Mouse (Mus musculus) forebrain, embryonic 10.5 days (tissue): ENCODE measurements around the gene Mbtps2. TPM values are rescaled to one million over a fixed set of nuclear protein-coding genes. Genes with fewer than 3 reads are reported as not detected.

Experiments
- DNase-seq: peaks from one replicate; pipeline ENCODE4 v3.0.0-alpha.2; 2017; ENCODE audit warnings: low spot score; ENCODE audit errors: extremely low spot score
- H3K27ac ChIP-seq: fragments of 300-500 bp; sonication (generic); 2 replicates; pipeline ENCODE4 v1.5.1; 2016; ENCODE audit warnings: mild to moderate bottlenecking
- H3K27me3 ChIP-seq: fragments of 300-500 bp; sonication (generic); 2 replicates; pipeline ENCODE4 v1.6.1; 2016; ENCODE audit warnings: mild to moderate bottlenecking; ENCODE audit not compliant: poor library complexity, severe bottlenecking
- H3K36me3 ChIP-seq: fragments of 300-500 bp; sonication (generic); replicated peaks from 2 replicates; pipeline ENCODE4 v1.6.1; 2016; ENCODE audit warnings: mild to moderate bottlenecking, moderate library complexity
- H3K4me1 ChIP-seq: fragments of 300-500 bp; sonication (generic); 2 replicates; pipeline ENCODE4 v1.6.1; 2016
- H3K4me3 ChIP-seq: fragments of 300-500 bp; sonication (generic); 2 replicates; pipeline ENCODE4 v1.5.1; 2016; ENCODE audit warnings: mild to moderate bottlenecking, moderate library complexity
- H3K9me3 ChIP-seq: fragments of 300-500 bp; sonication (generic); 2 replicates; pipeline ENCODE4 v1.6.1; 2016; ENCODE audit warnings: mild to moderate bottlenecking, moderate library complexity
- WGBS: fragments of 180-500 bp; shearing (Covaris S2); methylation state at CpG from one replicate; pipeline ENCODE4 v1.1.7; 2016; 5-methylcytosine and 5-hydroxymethylcytosine counted together
- polyA plus RNA-seq: library from polyadenylated mRNA; unstranded; fragments of >200 nt; fragmentation: Nextera tagmentation; extraction: Ambion mirVana; gene quantifications from 2 replicates; pipeline ENCODE4 v1.2.1, GENCODE M21; 2016

Mbtps2 gene
- polyA plus RNA-seq, 1 experiment from 2014 or later = 23.3 TPM

- no peak for DNase-seq
- H3K27ac ChIP-seq = no peak overlapping the region
- H3K4me3 ChIP-seq = no peak overlapping the region
- WGBS = 90% methylated on average over 6 of the region's 6 CpGs
- H3K36me3 ChIP-seq = peaks cover 5% of the 10 kb centered on the region
- peaks cover 25% of the 10 kb centered on the region for H3K4me1 ChIP-seq
- no peaks in the 10 kb centered on the region for H3K9me3 ChIP-seq
- H3K27me3 ChIP-seq = peaks cover 5% of the 10 kb centered on the region; the same call in 1 of the 2 replicates
These were observed 2.6 kb downstream of the Mbtps2 start for GRCm38 (mm10) chrX:157595927-157596326.

DNA sequence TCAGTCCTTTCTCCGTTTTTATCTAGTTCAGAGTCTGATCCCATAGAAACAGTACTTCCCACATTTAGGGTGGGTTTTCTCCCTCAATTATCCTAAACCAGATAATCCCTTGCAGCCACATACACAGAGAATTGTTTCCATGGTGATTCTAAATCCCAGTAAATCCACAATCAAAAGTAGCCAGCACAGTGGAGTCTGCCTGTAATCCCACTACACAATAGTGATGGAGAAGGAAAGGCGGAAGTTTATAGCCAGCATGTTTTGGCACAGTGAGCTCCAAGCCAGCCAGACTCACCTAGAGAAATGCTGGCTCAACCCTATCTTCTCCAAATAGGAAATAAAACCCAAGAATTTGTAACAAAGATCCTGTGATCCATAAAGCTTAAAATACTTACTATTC, 3.9 kb downstream of the Mbtps2 start:
- Histone ChIP-seq H3K4me3 (no peak overlapping the region), H3K9me3 (no peaks in the 10 kb centered on the region), H3K36me3 (peaks cover 18% of the 10 kb centered on the region), H3K27ac (no peak overlapping the region), H3K4me1 (peaks cover 23% of the 10 kb centered on the region), H3K27me3 (peaks cover 5% of the 10 kb centered on the region; the same call in 1 of the 2 replicates)
- no peak for DNase-seq
- 29% methylated on average over 2 of the region's 2 CpGs for WGBS

GRCm38 (mm10) chrX:157587001-157587400, 11.5 kb downstream of the Mbtps2 start:
- DNase-seq = no peak
- H3K4me3 ChIP-seq = no peak overlapping the region
- no peaks in the 10 kb centered on the region for H3K9me3 ChIP-seq
- H3K4me1 ChIP-seq = peaks cover 7% of the 10 kb centered on the region
- peaks cover 67% of the 10 kb centered on the region for H3K36me3 ChIP-seq
- H3K27me3 ChIP-seq = no peaks in the 10 kb centered on the region
- H3K27ac ChIP-seq = no peak overlapping the region
- WGBS = 79% methylated on average over 5 of the region's 5 CpGs

- peaks cover 70% of the 10 kb centered on the region for H3K36me3 ChIP-seq
These were observed 12.1 kb downstream of the Mbtps2 start for GRCm38 (mm10) chrX:157586397-157586796.

DNA sequence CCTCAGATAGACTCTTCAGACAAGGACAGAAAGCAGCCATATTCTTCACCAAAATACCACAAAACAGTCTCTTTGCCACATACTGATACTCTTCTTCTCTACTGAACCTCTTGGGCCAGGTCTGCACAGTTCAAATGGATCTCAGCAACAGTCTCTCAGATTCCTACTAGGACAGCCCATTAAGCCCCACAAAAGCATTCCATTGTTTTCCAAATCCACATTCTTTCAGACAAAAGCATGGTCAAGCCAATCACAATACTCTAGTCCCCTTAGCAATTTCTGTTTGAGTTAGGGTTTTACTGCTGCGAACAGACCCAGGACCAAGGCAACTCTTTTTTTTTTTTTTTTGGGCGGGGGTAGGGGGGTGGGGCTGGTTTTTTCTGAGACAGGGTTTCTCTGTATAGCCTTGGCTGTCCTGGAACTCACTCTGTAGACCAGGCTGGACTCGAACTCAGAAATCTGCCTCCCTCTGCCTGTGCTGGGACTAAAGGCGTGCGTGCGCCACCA, 19.4 kb downstream of the Mbtps2 start:
- no peak for DNase-seq
- no peak overlapping the region for H3K27ac ChIP-seq
- H3K4me3 ChIP-seq = no peak overlapping the region
- 77% methylated on average over 6 of the region's 6 CpGs for WGBS
- H3K27me3 ChIP-seq = no peaks in the 10 kb centered on the region
- H3K9me3 ChIP-seq = no peaks in the 10 kb centered on the region
- H3K4me1 ChIP-seq = no peaks in the 10 kb centered on the region
- peaks cover 47% of the 10 kb centered on the region for H3K36me3 ChIP-seq

More at GRCm38 (mm10) chrX:157586397-157586796, 12.1 kb downstream of the Mbtps2 start:
- DNase-seq = no peak
- no peaks in the 10 kb centered on the region for H3K27me3 ChIP-seq
- H3K4me3 ChIP-seq = no peak overlapping the region
- peaks cover 7% of the 10 kb centered on the region for H3K4me1 ChIP-seq
- no peak overlapping the region for H3K27ac ChIP-seq
- H3K9me3 ChIP-seq = no peaks in the 10 kb centered on the region

- no peak overlapping the region for H3K27ac ChIP-seq
- WGBS = 91% methylated on average over 2 of the region's 2 CpGs
- H3K9me3 ChIP-seq = no peaks in the 10 kb centered on the region
- H3K4me3 ChIP-seq = no peak overlapping the region
- H3K36me3 ChIP-seq = peaks cover 53% of the 10 kb centered on the region
- H3K4me1 ChIP-seq = no peaks in the 10 kb centered on the region
- no peak for DNase-seq
- H3K27me3 ChIP-seq = no peaks in the 10 kb centered on the region
These were observed 23.8 kb downstream of the Mbtps2 start for GRCm38 (mm10) chrX:157574683-157575082.

GRCm38 (mm10) chrX:157568840-157569239, 29.7 kb downstream of the Mbtps2 start, which contains the start of gene Yy2:
TSS of gene Yy2 (minus strand) at chrX:157568985.
- H3K36me3 ChIP-seq = peaks cover 36% of the 10 kb centered on the region

DNA sequence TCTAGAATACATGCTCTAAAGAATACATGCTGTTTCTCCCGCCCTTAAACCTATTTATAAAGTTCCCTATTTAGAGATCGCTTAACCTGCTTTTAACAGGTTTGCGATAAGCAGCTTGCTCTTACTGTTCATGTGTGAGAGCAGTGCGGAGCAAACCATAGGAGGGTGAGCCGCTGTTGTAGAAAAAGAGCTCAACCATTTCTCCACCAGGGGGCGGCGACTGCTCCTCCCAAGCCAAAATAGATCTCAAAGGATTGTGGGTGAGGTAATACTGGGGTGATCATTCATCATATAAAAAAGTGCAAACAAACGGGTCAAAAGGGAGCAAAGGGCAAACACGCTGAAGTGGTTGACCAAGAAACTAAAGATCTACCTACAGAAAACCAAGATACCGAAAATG, 34.7 kb downstream of the Mbtps2 start:
- no peak for DNase-seq
- 87% methylated on average over 10 of the region's 10 CpGs for WGBS
- Histone ChIP-seq H3K4me1 (no peaks in the 10 kb centered on the region), H3K9me3 (no peaks in the 10 kb centered on the region), H3K4me3 (no peak overlapping the region), H3K27me3 (no peaks in the 10 kb centered on the region), H3K27ac (no peak overlapping the region), H3K36me3 (peaks cover 16% of the 10 kb centered on the region)

More at GRCm38 (mm10) chrX:157568840-157569239, 29.7 kb downstream of the Mbtps2 start, which contains the start of gene Yy2:
- no peak within 1 kb of the TSS for H3K27ac ChIP-seq
- H3K4me1 ChIP-seq = no peaks in the 10 kb centered on the region
- WGBS = 90% methylated on average over 26 of the region's 26 CpGs
- H3K4me3 ChIP-seq = no peak within 1 kb of the TSS
- H3K27me3 ChIP-seq = no peaks in the 10 kb centered on the region
- no peaks in the 10 kb centered on the region for H3K9me3 ChIP-seq
- no peak for DNase-seq

DNA sequence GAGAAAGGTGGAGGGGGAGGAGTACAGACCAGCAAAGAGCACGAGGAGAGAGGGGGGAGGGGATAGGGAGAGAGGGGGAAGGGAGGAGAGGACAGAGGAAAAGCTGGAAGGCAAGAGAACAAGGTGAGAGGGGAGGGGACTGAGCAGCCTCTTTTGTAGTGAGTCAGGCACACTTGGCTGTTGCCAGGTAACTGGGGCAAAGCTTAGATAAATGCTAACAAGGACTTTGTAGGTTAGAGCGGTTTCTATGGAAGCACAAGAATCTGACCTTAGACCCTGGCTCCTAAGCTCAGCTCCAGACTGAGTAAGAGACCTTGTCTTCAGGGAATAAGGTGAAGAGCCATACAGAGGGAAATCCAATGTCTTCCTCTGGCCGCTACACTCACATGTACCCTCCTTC, 51.4 kb downstream of the Mbtps2 start:
- no peaks in the 10 kb centered on the region for H3K27me3 ChIP-seq
- no peak overlapping the region for H3K4me3 ChIP-seq
- 31% methylated on average over 3 of the region's 3 CpGs for WGBS
- peak; percentile 27 for DNase-seq
- H3K27ac ChIP-seq = 0 out of 2 replicates have a peak overlapping the region, but pooled peaks have one; percentile 20
- H3K9me3 ChIP-seq = no peaks in the 10 kb centered on the region
- peaks cover 7% of the 10 kb centered on the region for H3K36me3 ChIP-seq
- H3K4me1 ChIP-seq = peaks cover 9% of the 10 kb centered on the region

DNA sequence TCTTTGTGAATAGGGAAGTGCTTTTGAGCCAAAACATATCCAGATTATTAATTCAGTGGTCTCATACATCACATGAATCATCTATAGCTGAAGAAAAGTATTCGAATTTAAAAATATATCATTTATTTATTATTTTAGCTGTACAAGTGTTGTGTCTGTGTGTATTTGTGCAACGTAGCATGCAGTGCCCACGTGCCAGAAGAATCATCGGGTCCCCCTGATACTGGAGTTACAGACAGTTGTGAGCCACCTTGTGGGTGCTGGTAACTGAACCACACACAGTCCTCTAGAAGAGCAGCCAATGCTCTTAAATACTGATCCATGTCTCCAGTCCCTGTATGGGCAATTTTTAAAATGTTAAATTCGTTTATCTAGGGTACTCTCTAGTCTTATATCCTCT, 92.1 kb downstream of the Mbtps2 start:
- WGBS = 68% methylated on average over 5 of the region's 5 CpGs
- H3K27me3 ChIP-seq = peaks cover 24% of the 10 kb centered on the region

GRCm38 (mm10) chrX:157504506-157504905, 94.0 kb downstream of the Mbtps2 start:
- no peak overlapping the region for H3K4me3 ChIP-seq
- peaks cover 26% of the 10 kb centered on the region for H3K27me3 ChIP-seq
- H3K9me3 ChIP-seq = no peaks in the 10 kb centered on the region
- H3K36me3 ChIP-seq = no peaks in the 10 kb centered on the region
- 89% methylated on average over 1 of the region's 1 CpGs for WGBS
- no peak overlapping the region for H3K27ac ChIP-seq
- H3K4me1 ChIP-seq = no peaks in the 10 kb centered on the region
- no peak for DNase-seq

More for the DNA sequence above, 92.1 kb downstream of the Mbtps2 start:
- Histone ChIP-seq H3K9me3 (no peaks in the 10 kb centered on the region), H3K36me3 (no peaks in the 10 kb centered on the region), H3K4me1 (no peaks in the 10 kb centered on the region), H3K4me3 (no peak overlapping the region), H3K27ac (no peak overlapping the region)
- no peak for DNase-seq

GRCm38 (mm10) chrX:157501871-157502270, 96.6 kb downstream of the Mbtps2 start:
- H3K36me3 ChIP-seq = no peaks in the 10 kb centered on the region
- H3K9me3 ChIP-seq = no peaks in the 10 kb centered on the region
- H3K4me1 ChIP-seq = no peaks in the 10 kb centered on the region
- 79% methylated on average over 2 of the region's 2 CpGs for WGBS
- no peak overlapping the region for H3K4me3 ChIP-seq
- DNase-seq = no peak
- H3K27me3 ChIP-seq = peaks cover 18% of the 10 kb centered on the region
- H3K27ac ChIP-seq = no peak overlapping the region

DNA sequence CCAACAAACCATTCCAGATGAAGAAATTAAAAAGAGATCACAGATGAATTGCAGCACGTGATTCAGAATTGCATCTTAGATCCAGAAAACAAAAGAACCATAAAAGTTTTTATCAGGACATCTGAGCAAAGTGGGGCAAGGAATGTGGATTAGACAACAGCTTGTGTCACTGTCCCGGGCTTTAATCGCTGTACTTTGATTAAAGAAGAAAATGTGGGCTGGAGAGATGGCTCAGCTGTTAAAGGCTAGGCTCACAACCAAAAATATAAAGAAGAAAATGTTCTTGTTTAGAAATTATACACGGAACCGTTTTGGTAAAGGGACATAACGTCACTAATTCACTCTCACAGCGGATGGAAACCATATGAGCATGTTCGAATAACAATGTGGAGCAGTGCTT, 98.5 kb downstream of the Mbtps2 start:
- H3K36me3 ChIP-seq = no peaks in the 10 kb centered on the region
- H3K4me3 ChIP-seq = no peak overlapping the region
- H3K9me3 ChIP-seq = no peaks in the 10 kb centered on the region
- 83% methylated on average over 8 of the region's 8 CpGs for WGBS
- no peak for DNase-seq
- H3K4me1 ChIP-seq = no peaks in the 10 kb centered on the region
- H3K27me3 ChIP-seq = peaks cover 32% of the 10 kb centered on the region
- no peak overlapping the region for H3K27ac ChIP-seq

DNA sequence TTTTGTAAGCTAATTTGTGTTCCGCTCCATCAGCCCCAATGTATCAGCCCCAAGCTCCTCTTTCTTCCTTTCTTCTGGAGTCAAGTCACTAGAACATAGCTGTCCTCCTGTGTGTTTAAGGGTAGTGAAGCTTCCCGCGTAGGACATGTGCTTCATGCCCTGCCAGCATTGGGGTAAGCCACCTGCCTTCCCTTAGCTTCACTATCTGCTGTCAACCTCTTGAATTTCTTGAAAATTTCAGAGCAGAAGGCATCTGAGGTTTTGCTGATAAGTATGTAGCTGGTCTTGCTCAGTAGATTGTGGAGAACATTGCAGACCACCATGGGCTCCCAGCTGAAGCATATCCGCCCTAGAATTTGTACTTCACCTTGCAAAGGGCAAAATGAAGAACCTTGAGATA, 105.4 kb downstream of the Mbtps2 start:
- no peak for DNase-seq
- WGBS = 79% methylated on average over 4 of the region's 4 CpGs
- Histone ChIP-seq H3K36me3 (no peaks in the 10 kb centered on the region), H3K4me1 (peaks cover 19% of the 10 kb centered on the region), H3K9me3 (no peaks in the 10 kb centered on the region), H3K4me3 (0 out of 2 replicates have a peak overlapping the region, but pooled peaks have one; percentile 69), H3K27ac (peak overlapping the region; percentile 96), H3K27me3 (peaks cover 32% of the 10 kb centered on the region)
